Mouse (Mus musculus): Measurements from ENCODE around the gene Baat. TPM values are rescaled to one million over a fixed set of nuclear protein-coding genes. Genes with fewer than 3 reads are reported as not detected.

Baat gene
- polyA plus RNA-seq, 1 experiment, result 0.02 TPM

DNA sequence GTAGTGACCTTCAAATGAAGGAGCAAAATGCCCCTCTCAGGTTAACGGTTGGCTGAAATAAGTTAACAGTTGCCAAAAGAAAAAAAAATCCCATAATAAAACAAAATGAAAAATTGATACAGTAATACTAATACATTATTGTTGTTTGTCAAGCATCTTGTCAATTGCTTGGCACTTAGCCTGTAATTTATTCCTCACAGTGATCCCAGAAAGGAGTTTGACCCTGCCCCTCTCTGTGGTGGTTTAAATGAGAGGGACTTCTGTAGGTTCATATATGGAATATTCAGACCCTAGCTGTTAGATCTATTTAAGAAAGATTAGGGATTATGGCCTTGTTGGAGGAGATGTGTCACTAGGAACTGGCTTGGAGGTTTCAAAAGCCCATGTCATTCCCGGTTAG, 39.7 kb upstream of the Baat start:
- Histone ChIP-seq H3K79me2 (ENCODE audit: control insufficient read depth, insufficient read depth) (no peaks in the 10 kb centered on the region), H3ac (ENCODE audit: control insufficient read depth, insufficient read length, low read depth) (no peak overlapping the region), H3K36me3 (ENCODE audit: control insufficient read depth, insufficient read depth) (no peaks in the 10 kb centered on the region), H3K27me3 (ENCODE audit: control insufficient read depth, insufficient read depth, insufficient read length) (no peaks in the 10 kb centered on the region), H3K79me3 (ENCODE audit: low read depth) (no peaks in the 10 kb centered on the region), H3K4me3 (ENCODE audit: insufficient read depth, poor library complexity, severe bottlenecking) (no peak overlapping the region)
- no peak for TF ChIP-seq MYOG (IDR thresholded peaks at IDR 0.05; ENCODE audit: control insufficient read depth, extremely low read depth, insufficient read length)
- TF ChIP-seq CEBPB (IDR thresholded peaks at IDR 0.05; ENCODE audit: low read depth), result no peak
- TF ChIP-seq USF1 (IDR thresholded peaks at IDR 0.05; ENCODE audit: low read depth), result no peak

DNA sequence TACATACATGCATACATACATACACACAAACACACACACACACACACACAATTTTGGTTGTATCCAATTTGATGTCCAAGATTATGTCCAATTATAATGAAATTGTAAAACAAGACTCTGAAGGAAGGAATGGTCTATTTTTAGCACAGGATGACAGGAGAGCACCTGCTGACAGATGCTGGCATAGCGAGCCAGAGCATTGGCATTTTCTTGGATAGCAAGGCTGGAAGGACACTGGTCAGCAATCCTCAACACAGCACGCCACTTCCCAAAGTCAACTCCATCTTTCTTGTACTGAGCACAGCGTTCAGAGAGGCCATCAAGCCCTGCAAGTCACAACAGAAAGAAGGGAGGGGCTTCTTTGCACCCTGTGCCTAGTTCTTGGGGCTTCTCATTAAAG, 34.6 kb upstream of the Baat start:
- Histone ChIP-seq H3K4me3 (ENCODE audit: insufficient read depth, poor library complexity, severe bottlenecking) (no peak overlapping the region), H3K27me3 (ENCODE audit: control insufficient read depth, insufficient read depth, insufficient read length) (no peaks in the 10 kb centered on the region), H3ac (ENCODE audit: control insufficient read depth, insufficient read length, low read depth) (no peak overlapping the region), H3K36me3 (ENCODE audit: control insufficient read depth, insufficient read depth) (no peaks in the 10 kb centered on the region), H3K79me3 (ENCODE audit: low read depth) (no peaks in the 10 kb centered on the region), H3K79me2 (ENCODE audit: control insufficient read depth, insufficient read depth) (no peaks in the 10 kb centered on the region)
- TF ChIP-seq MYOG (IDR thresholded peaks at IDR 0.05; ENCODE audit: control insufficient read depth, extremely low read depth, insufficient read length) (no peak), MAX (IDR thresholded peaks at IDR 0.05) (no peak), CEBPB (IDR thresholded peaks at IDR 0.05; ENCODE audit: low read depth) (no peak), USF1 (IDR thresholded peaks at IDR 0.05; ENCODE audit: low read depth) (no peak)

- no peaks in the 10 kb centered on the region for H3K79me3 ChIP-seq (ENCODE audit: low read depth)
- no peak overlapping the region for H3ac ChIP-seq (ENCODE audit: control insufficient read depth, insufficient read length, low read depth)
- H3K79me2 ChIP-seq (ENCODE audit: control insufficient read depth, insufficient read depth), result no peaks in the 10 kb centered on the region
- TF ChIP-seq USF1 (IDR thresholded peaks at IDR 0.05; ENCODE audit: low read depth) (no peak), MAX (IDR thresholded peaks at IDR 0.05) (no peak), CTCF (IDR thresholded peaks at IDR 0.05; ENCODE audit: control insufficient read depth, insufficient read depth, insufficient read length) (no peak), MYOG (IDR thresholded peaks at IDR 0.05; ENCODE audit: control insufficient read depth, extremely low read depth, insufficient read length) (no peak), CEBPB (IDR thresholded peaks at IDR 0.05; ENCODE audit: low read depth) (no peak), FOSL1 (IDR thresholded peaks at IDR 0.05; ENCODE audit: insufficient read depth, low read length, poor library complexity, severe bottlenecking) (no peak), MYOD1 (IDR thresholded peaks at IDR 0.05; ENCODE audit: control insufficient read depth, insufficient read length, low read depth) (no peak)
- no peaks in the 10 kb centered on the region for H3K36me3 ChIP-seq (ENCODE audit: control insufficient read depth, insufficient read depth)
- H3K27me3 ChIP-seq (ENCODE audit: control insufficient read depth, insufficient read depth, insufficient read length), result no peaks in the 10 kb centered on the region
- H3K4me3 ChIP-seq (ENCODE audit: insufficient read depth, poor library complexity, severe bottlenecking), result no peak overlapping the region
Observed at GRCm38 (mm10) chr4:49539665-49540064, 33.3 kb upstream of the Baat start.

DNA sequence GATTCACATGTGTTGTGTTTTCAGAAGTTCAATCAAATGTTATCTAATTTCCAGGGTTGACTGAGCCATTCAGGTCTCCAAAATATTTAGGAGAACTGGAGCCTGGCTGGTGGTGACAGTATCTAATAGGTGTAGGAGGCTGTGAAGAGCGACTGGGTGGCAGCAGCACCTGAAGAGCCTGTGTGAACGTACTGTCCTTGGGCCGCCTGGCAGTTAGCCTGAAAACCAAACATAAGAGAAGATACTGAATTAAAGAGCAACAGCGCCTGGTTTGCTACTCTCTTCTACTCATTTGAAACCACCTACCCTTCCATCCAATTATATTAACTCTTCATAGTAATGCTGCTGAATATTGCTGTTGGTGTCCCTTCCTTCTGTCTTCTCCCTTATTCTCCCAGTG, 30.3 kb upstream of the Baat start:
- Histone ChIP-seq H3ac (ENCODE audit: control insufficient read depth, insufficient read length, low read depth) (no peak overlapping the region), H3K79me2 (ENCODE audit: control insufficient read depth, insufficient read depth) (no peaks in the 10 kb centered on the region), H3K36me3 (ENCODE audit: control insufficient read depth, insufficient read depth) (no peaks in the 10 kb centered on the region), H3K4me3 (ENCODE audit: insufficient read depth, poor library complexity, severe bottlenecking) (no peak overlapping the region), H3K79me3 (ENCODE audit: low read depth) (no peaks in the 10 kb centered on the region), H3K27me3 (ENCODE audit: control insufficient read depth, insufficient read depth, insufficient read length) (no peaks in the 10 kb centered on the region)
- TF ChIP-seq MYOD1 (IDR thresholded peaks at IDR 0.05; ENCODE audit: control insufficient read depth, insufficient read length, low read depth), result no peak
- no peak for TF ChIP-seq MYOG (IDR thresholded peaks at IDR 0.05; ENCODE audit: control insufficient read depth, extremely low read depth, insufficient read length)
- TF ChIP-seq USF1 (IDR thresholded peaks at IDR 0.05; ENCODE audit: low read depth), result no peak
- TF ChIP-seq CTCF (IDR thresholded peaks at IDR 0.05; ENCODE audit: control insufficient read depth, insufficient read depth, insufficient read length), result no peak

DNA sequence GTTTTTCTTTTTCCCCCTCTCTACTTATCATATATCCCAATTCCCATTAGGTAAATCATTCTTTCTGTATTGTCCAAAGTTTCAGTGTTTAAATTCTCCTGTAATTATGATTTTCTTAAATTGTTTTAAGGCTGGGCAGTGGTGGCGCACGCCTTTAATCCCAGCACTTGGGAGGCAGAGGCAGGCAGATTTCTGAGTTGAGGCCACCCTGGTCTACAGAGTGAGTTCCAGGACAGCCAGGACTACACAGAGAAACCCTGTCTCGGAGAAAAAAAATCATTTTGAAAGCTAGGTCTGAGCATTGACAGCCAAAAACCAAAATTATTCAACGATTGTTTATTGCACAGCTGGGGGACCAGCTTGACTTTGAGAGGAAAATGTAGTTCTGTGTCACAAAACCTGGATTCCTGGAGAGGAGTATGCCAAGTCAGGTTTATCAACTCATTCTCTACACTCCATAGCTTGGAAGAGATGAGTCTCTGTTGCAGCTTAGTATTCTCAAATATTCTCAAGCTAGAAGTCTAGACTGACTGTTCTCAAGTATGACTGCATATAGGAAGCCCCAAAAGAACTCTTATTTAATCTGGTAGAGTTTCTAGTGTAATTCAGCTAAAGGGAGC, 29.4 kb upstream of the Baat start:
- Histone ChIP-seq H3K36me3 (ENCODE audit: control insufficient read depth, insufficient read depth) (no peaks in the 10 kb centered on the region), H3K4me3 (ENCODE audit: insufficient read depth, poor library complexity, severe bottlenecking) (no peak overlapping the region), H3ac (ENCODE audit: control insufficient read depth, insufficient read length, low read depth) (no peak overlapping the region), H3K79me3 (ENCODE audit: low read depth) (no peaks in the 10 kb centered on the region), H3K79me2 (ENCODE audit: control insufficient read depth, insufficient read depth) (no peaks in the 10 kb centered on the region), H3K27me3 (ENCODE audit: control insufficient read depth, insufficient read depth, insufficient read length) (no peaks in the 10 kb centered on the region)
- TF ChIP-seq MAX (IDR thresholded peaks at IDR 0.05) (no peak), USF1 (IDR thresholded peaks at IDR 0.05; ENCODE audit: low read depth) (no peak), MYOG (IDR thresholded peaks at IDR 0.05; ENCODE audit: control insufficient read depth, extremely low read depth, insufficient read length) (no peak), MYOD1 (IDR thresholded peaks at IDR 0.05; ENCODE audit: control insufficient read depth, insufficient read length, low read depth) (no peak), FOSL1 (IDR thresholded peaks at IDR 0.05; ENCODE audit: insufficient read depth, low read length, poor library complexity, severe bottlenecking) (no peak), CTCF (IDR thresholded peaks at IDR 0.05; ENCODE audit: control insufficient read depth, insufficient read depth, insufficient read length) (no peak), CEBPB (IDR thresholded peaks at IDR 0.05; ENCODE audit: low read depth) (no peak)

DNA sequence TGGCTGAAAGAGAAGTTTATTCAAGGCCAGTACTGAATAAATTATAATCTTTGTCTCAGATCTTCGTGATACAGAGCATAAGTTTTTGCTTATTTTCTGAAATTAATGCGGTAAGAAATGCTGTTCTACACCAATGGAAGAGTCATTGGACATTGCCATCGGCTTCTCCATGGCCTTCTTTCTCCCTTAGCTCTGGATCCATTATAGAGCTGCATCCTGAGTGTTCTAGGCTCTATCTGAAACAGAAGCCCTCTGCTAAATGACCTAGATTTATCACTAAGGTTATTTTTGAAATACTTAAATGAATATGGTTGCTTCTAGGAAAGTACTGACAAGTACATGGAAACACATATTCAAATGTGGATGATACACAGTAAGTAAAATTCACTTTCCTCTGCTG, 28.7 kb upstream of the Baat start:
- TF ChIP-seq USF1 (IDR thresholded peaks at IDR 0.05; ENCODE audit: low read depth), result no peak
- no peak for TF ChIP-seq MYOD1 (IDR thresholded peaks at IDR 0.05; ENCODE audit: control insufficient read depth, insufficient read length, low read depth)
- no peak for TF ChIP-seq MAX (IDR thresholded peaks at IDR 0.05)
- TF ChIP-seq CEBPB (IDR thresholded peaks at IDR 0.05; ENCODE audit: low read depth), result no peak
- TF ChIP-seq MYOG (IDR thresholded peaks at IDR 0.05; ENCODE audit: control insufficient read depth, extremely low read depth, insufficient read length), result no peak
- TF ChIP-seq CTCF (IDR thresholded peaks at IDR 0.05; ENCODE audit: control insufficient read depth, insufficient read depth, insufficient read length), result no peak
- no peak for TF ChIP-seq FOSL1 (IDR thresholded peaks at IDR 0.05; ENCODE audit: insufficient read depth, low read length, poor library complexity, severe bottlenecking)
- H3ac ChIP-seq (ENCODE audit: control insufficient read depth, insufficient read length, low read depth), result no peak overlapping the region
- no peak overlapping the region for H3K4me3 ChIP-seq (ENCODE audit: insufficient read depth, poor library complexity, severe bottlenecking)
- H3K36me3 ChIP-seq (ENCODE audit: control insufficient read depth, insufficient read depth), result peaks cover 6% of the 10 kb centered on the region
- no peaks in the 10 kb centered on the region for H3K79me3 ChIP-seq (ENCODE audit: low read depth)
- no peaks in the 10 kb centered on the region for H3K27me3 ChIP-seq (ENCODE audit: control insufficient read depth, insufficient read depth, insufficient read length)
- H3K79me2 ChIP-seq (ENCODE audit: control insufficient read depth, insufficient read depth), result no peaks in the 10 kb centered on the region

Measured in C2C12 (cell line).